Mouse (Mus musculus) testis, adult 2 months (tissue): ENCODE results near the gene Dock1. TPM values are rescaled to one million over a fixed set of nuclear protein-coding genes. Genes with fewer than 3 reads are reported as not detected.

Experiments used
- H3K27ac ChIP-seq: fragments of 200-500 bp; 2 replicates; pipeline ENCODE4 v1.5.1; 2012; ENCODE audit warnings: low read depth, low read length; ENCODE audit not compliant: control insufficient read depth, insufficient read depth
- H3K27me3 ChIP-seq: fragments of 200-500 bp; 2 replicates; pipeline ENCODE4 v1.6.1; 2012; ENCODE audit warnings: mild to moderate bottlenecking, low read length, moderate library complexity; ENCODE audit not compliant: control insufficient read depth, insufficient read depth
- H3K36me3 ChIP-seq: fragments of 200-500 bp; 2 replicates; pipeline ENCODE4 v1.6.1; 2012; ENCODE audit warnings: mild to moderate bottlenecking, low read length; ENCODE audit not compliant: control insufficient read depth, insufficient read depth
- H3K4me1 ChIP-seq: fragments of 200-500 bp; 2 replicates; pipeline ENCODE4 v1.6.1; 2012; ENCODE audit warnings: low read length; ENCODE audit not compliant: control insufficient read depth, insufficient read depth
- H3K4me3 ChIP-seq: fragments of 200-500 bp; 2 replicates; pipeline ENCODE4 v1.5.1; 2012; ENCODE audit warnings: low read depth, mild to moderate bottlenecking, low read length, moderate library complexity, mixed read lengths; ENCODE audit not compliant: control insufficient read depth
- CTCF ChIP-seq: fragments of 200-500 bp; IDR thresholded peaks from 2 replicates; pipeline ENCODE4 v1.5.1; 2012; ENCODE audit warnings: low read depth, mild to moderate bottlenecking, inconsistent platforms, low read length, moderate library complexity; ENCODE audit not compliant: control insufficient read depth, insufficient read depth, insufficient replicate concordance
- POLR2A ChIP-seq: fragments of 200-500 bp; IDR thresholded peaks from 2 replicates; pipeline ENCODE4 v1.6.1; 2012; ENCODE audit warnings: low read depth, mild to moderate bottlenecking, inconsistent platforms, low read length, moderate library complexity; ENCODE audit not compliant: control insufficient read depth
- polyA plus RNA-seq: library from polyadenylated mRNA; depleted of rRNA; stranded (reverse); fragments of >200 nt; gene quantifications from 2 replicates; pipeline ENCODE4 v1.2.3, GENCODE M21; 2012

The Dock1 gene
- polyA plus RNA-seq, 1 experiment = 2.2 TPM

GRCm38 (mm10) chr7:135010997-135011396, 340.5 kb downstream of the Dock1 start:
- Histone ChIP-seq H3K4me1 (no peaks in the 10 kb centered on the region), H3K27me3 (no peaks in the 10 kb centered on the region), H3K27ac (no peak overlapping the region), H3K36me3 (no peaks in the 10 kb centered on the region), H3K4me3 (no peak overlapping the region)
- TF ChIP-seq POLR2A = no peak
- TF ChIP-seq CTCF = no peak

DNA sequence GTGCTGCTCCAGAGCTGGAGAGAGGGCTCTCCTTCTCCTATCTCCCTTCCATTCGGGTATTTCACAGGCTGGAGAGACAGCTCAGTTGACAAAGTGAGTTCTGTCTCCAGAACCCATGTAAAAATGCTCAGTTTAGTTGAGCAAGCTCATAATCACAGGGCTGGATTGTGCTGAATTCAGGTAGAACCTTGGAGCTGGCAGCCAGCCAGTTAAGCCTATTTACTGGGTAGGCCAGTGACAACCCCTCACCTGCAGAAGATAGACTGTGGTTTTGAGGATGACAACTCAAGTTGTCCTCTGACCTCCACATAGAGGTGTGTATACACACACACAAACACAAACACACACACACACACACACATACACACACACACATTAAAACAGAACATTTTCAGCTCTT, 347.1 kb downstream of the Dock1 start:
- no peak overlapping the region for H3K27ac ChIP-seq
- no peaks in the 10 kb centered on the region for H3K36me3 ChIP-seq
- no peaks in the 10 kb centered on the region for H3K4me1 ChIP-seq
- no peak overlapping the region for H3K4me3 ChIP-seq
- TF ChIP-seq CTCF (no peak), POLR2A (no peak)
- no peaks in the 10 kb centered on the region for H3K27me3 ChIP-seq

GRCm38 (mm10) chr7:135020762-135021161, 350.3 kb downstream of the Dock1 start:
- Histone ChIP-seq H3K36me3 (no peaks in the 10 kb centered on the region), H3K27ac (no peak overlapping the region), H3K4me1 (no peaks in the 10 kb centered on the region), H3K4me3 (no peak overlapping the region), H3K27me3 (no peaks in the 10 kb centered on the region)
- no peak for TF ChIP-seq POLR2A

DNA sequence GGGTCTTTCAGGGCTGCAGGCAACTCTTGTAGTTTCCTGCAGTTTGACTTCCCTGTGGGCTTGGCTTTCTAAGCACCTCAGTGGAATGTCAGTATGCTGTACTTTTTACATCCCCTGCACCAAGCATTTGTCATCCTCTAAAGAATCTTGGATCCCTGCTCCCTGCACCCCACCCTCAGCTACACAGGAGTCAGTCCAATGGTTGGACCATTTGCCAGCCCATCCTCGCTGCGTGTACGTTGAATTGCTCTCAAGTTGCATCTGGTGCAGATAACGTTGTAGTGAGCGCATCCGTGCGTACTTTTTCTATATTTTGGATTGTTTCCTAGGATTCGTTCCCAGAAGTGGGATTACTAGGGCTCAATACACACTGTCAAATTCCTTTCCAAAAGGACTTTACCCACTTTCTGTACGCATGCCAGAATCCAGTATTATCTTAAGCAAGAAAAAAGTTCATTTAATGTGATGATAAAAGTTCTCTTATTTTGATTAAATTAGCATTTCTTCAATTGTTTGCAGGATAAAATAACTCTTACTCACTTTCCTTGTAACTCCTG, 351.2 kb downstream of the Dock1 start:
- Histone ChIP-seq H3K27me3 (no peaks in the 10 kb centered on the region), H3K27ac (no peak overlapping the region), H3K4me1 (no peaks in the 10 kb centered on the region), H3K36me3 (no peaks in the 10 kb centered on the region), H3K4me3 (no peak overlapping the region)
- TF ChIP-seq POLR2A (no peak), CTCF (no peak)

DNA sequence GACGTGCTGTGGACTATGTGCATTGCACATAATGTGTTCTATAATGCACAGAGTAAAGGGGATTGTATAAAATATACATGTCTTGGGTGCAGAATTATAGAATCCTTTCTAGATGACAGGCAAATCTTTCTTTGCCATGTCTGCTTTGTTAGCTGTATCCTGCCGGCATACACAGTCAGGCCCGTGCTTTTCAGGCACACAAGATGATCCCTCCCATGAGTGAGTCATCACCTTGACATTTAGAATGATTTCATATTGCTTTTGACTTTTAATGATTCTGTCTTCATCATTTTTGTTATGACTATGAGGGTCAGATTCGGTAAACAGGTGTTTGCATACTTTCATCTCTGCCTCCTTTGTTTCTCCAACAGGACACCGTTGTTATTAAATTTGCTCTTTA, 354.1 kb downstream of the Dock1 start:
- Histone ChIP-seq H3K27ac (no peak overlapping the region), H3K27me3 (no peaks in the 10 kb centered on the region), H3K4me1 (no peaks in the 10 kb centered on the region), H3K4me3 (no peak overlapping the region), H3K36me3 (no peaks in the 10 kb centered on the region)
- TF ChIP-seq POLR2A (no peak), CTCF (no peak)

DNA sequence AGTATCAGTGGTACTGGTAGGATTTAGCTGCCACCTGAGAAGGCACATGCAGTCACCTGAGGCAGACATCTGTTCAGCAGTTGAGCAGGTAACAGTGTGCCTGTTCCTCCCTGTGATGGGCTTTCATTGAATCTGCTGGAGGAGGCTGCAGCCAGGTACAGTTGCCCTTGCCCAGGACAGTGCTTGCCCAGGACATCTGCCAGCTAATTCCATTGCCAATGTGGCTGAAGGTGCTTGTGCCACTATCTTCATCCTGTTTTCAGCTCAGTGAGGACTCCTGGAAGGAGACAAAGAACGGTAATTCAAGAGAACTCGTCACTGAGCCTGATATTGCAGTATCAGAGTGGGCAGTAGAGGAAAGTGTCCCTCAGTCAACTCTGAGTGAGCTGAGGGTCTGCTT, 358.3 kb downstream of the Dock1 start:
- H3K27ac ChIP-seq = no peak overlapping the region
- no peak overlapping the region for H3K4me3 ChIP-seq
- no peaks in the 10 kb centered on the region for H3K27me3 ChIP-seq
- TF ChIP-seq CTCF = no peak
- no peak for TF ChIP-seq POLR2A
- H3K4me1 ChIP-seq = no peaks in the 10 kb centered on the region
- H3K36me3 ChIP-seq = no peaks in the 10 kb centered on the region

- TF ChIP-seq POLR2A (no peak), CTCF (no peak)
- no peaks in the 10 kb centered on the region for H3K27me3 ChIP-seq
Measured at GRCm38 (mm10) chr7:135029136-135029535, 358.7 kb downstream of the Dock1 start.

GRCm38 (mm10) chr7:135031466-135031865, 361.0 kb downstream of the Dock1 start:
- TF ChIP-seq CTCF (no peak), POLR2A (no peak)
- no peaks in the 10 kb centered on the region for H3K4me1 ChIP-seq
- H3K27me3 ChIP-seq = no peaks in the 10 kb centered on the region
- no peak overlapping the region for H3K27ac ChIP-seq
- no peaks in the 10 kb centered on the region for H3K36me3 ChIP-seq
- no peak overlapping the region for H3K4me3 ChIP-seq

More at GRCm38 (mm10) chr7:135029136-135029535, 358.7 kb downstream of the Dock1 start:
- no peaks in the 10 kb centered on the region for H3K4me1 ChIP-seq
- no peaks in the 10 kb centered on the region for H3K36me3 ChIP-seq
- no peak overlapping the region for H3K4me3 ChIP-seq
- no peak overlapping the region for H3K27ac ChIP-seq
